Mouse (Mus musculus): Measurements from ENCODE around the gene Tmigd3. TPM values are rescaled to one million over a fixed set of nuclear protein-coding genes. Genes with fewer than 3 reads are reported as not detected.

The Tmigd3 gene
- 0.10 and 0.14 TPM in 2 replicates for polyA plus RNA-seq (2012; rRNA removed)

GRCm38 (mm10) chr3:105870558-105870957 lies at the start of gene Tmigd3, which contains the start of gene Adora3:
Gene Tmigd3, plus strand, starts transcription at chr3:105870903.
Gene Adora3, plus strand, starts transcription at chr3:105870858.

GRCm38 (mm10) chr3:105932240-105933071 lies 61.8 kb downstream of the Tmigd3 start, which contains the start of gene I830077J02Rik:
Gene I830077J02Rik, minus strand, starts transcription at chr3:105932664.

GRCm38 (mm10) chr3:105958974-105959580 lies 88.4 kb downstream of the Tmigd3 start, which contains the start of gene Wdr77:
Gene Wdr77, plus strand, starts transcription at chr3:105959369.

GRCm38 (mm10) chr3:105959999-105960398 lies 89.3 kb downstream of the Tmigd3 start, which contains the start of gene Atp5f1:
Gene Atp5f1, minus strand, starts transcription at chr3:105960099.

GRCm38 (mm10) chr3:105973411-105973810 lies 102.7 kb downstream of the Tmigd3 start, which contains the start of gene Ovgp1:
Gene Ovgp1, plus strand, starts transcription at chr3:105973711.

Other genes with a start within 250 kb of the Tmigd3 start
- gene Ddx20, start 183.3 kb upstream of the Tmigd3 start, polyA plus RNA-seq (2012; rRNA removed): 9.3 and 10.4 TPM in 2 replicates
- gene Inka2, start 166.3 kb upstream of the Tmigd3 start, polyA plus RNA-seq (2012; rRNA removed): 0.19 and 0.21 TPM in 2 replicates
- 40.3 and 46.9 TPM in 2 replicates for gene Rap1a, start 69.6 kb upstream of the Tmigd3 start, polyA plus RNA-seq (2012; rRNA removed)
- gene Adora3, start within 50 bp of the Tmigd3 start, polyA plus RNA-seq (2012; rRNA removed): 0.28 and 0.45 TPM in 2 replicates
- 4.0 and 4.3 TPM in 2 replicates for gene I830077J02Rik, start 61.8 kb downstream of the Tmigd3 start, polyA plus RNA-seq (2012; rRNA removed)
- gene Wdr77, start 88.5 kb downstream of the Tmigd3 start, polyA plus RNA-seq (2012; rRNA removed): 14.9 and 24.6 TPM in 2 replicates
- gene Atp5f1, start 89.2 kb downstream of the Tmigd3 start, polyA plus RNA-seq (2012; rRNA removed): 203 and 219 TPM in 2 replicates
- 1.3 and 1.6 TPM in 2 replicates for gene Ovgp1, start 102.8 kb downstream of the Tmigd3 start, polyA plus RNA-seq (2012; rRNA removed)
- gene Pifo, start 143.7 kb downstream of the Tmigd3 start, polyA plus RNA-seq (2012; rRNA removed): not detected in 2 replicates
- 0.06 TPM in 1 of 2 replicates, not detected in the other for gene Chil5, start 161.9 kb downstream of the Tmigd3 start, polyA plus RNA-seq (2012; rRNA removed)
- not detected in 2 replicates for gene Chia1, start 242.3 kb downstream of the Tmigd3 start, polyA plus RNA-seq (2012; rRNA removed)